Mouse (Mus musculus) bone marrow, adult 2 months (tissue): ENCODE measurements at regions not wholly inside any gene's neighbourhood (a gene's known extent, or its start where the extent isn't known, plus 50 kb on each side); places are given as distances from the start of the nearest gene placed in this dataset.

Experiments used
- CTCF ChIP-seq: fragments of 200-500 bp; IDR thresholded peaks from 2 replicates; pipeline ENCODE4 v1.5.1; 2011; ENCODE audit warnings: low read length, control low read depth; ENCODE audit not compliant: control insufficient read depth, insufficient read depth
- POLR2A ChIP-seq: fragments of 200-500 bp; IDR thresholded peaks from 2 replicates; pipeline ENCODE4 v1.6.1; 2011; ENCODE audit warnings: low read depth, mild to moderate bottlenecking, control low read depth, low read length, borderline replicate concordance; ENCODE audit not compliant: control insufficient read depth

DNA sequence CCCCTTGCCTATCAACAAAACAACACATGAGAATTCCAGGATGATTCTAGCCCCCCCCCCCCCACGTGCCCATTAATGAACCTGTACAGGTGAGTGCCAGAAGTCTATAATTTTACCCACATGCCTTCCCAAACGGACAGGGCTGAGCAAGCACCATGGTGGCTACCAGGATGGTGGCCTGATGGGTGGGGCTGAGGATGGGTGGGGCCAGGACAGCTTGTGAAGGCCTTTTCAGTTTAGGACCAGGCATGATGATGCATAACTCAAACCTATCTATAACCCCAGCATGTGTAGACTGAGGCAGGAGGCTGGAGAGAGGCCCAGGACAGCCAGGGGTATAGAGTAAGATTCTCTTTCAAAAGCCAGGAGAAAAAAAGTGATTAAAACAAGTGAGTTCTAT, 57.0 kb upstream of the Lemd2 start:
- TF ChIP-seq CTCF: no peak
- TF ChIP-seq POLR2A: no peak
